In the genomic region with DNA sequence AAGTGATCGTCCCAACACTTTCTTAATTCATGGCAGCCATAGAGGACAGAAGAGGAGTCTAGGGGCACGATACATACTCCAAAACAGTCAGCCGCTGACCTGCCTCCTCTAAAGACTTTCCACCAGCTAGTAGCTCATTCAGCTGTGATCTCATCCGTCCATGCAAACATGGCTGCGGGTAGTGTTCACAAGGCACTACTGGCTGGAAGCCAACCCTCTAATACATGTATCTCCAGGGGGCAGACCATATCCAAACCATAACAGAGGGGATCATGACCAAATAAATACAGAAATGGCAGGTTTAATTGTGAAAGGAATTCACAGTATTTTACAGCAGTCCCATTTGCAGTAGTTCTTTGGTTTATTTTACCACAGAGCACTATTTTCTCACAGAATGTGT, we compare ENCODE assay signal across 13 mouse cellular contexts.
DNase-seq lines count a peak whose midpoint lies in the region; ATAC-seq and TF ChIP-seq lines count a peak whose summit lies in the region.
"Had no signal": no experiment of that assay in that cellular context is flagged by ENCODE, and none has a peak within 500 bp of the region (broad histone marks: within the 10 kb centered on the region; RNA-seq: fewer than 3 reads in every experiment).

No protein-coding gene starts in this region.

- no peak overlapping the region for H3K4me2 ChIP-seq in lung, embryonic 14.5 days
- no peak overlapping the region for H3K4me2 ChIP-seq in limb, embryonic 14.5 days (replicated peaks; ENCODE audit: low read depth, low read length, severe bottlenecking)
- H3K4me2 ChIP-seq: forebrain, embryonic 12.5 days; liver, embryonic 12.5 days had no signal

- H3K27ac ChIP-seq in lung, embryonic 14.5 days (ENCODE audit: low read depth) = 0 out of 2 replicates have a peak overlapping the region, but pooled peaks have one; percentile 42
- no peak overlapping the region for H3K27ac ChIP-seq in limb, embryonic 14.5 days (replicated peaks; ENCODE audit: low read depth, low read length)
- H3K27ac ChIP-seq: forebrain, embryonic 12.5 days; liver, embryonic 12.5 days had no signal

- H3K4me1 ChIP-seq in lung, embryonic 14.5 days (ENCODE audit: insufficient read depth) = peaks cover 14% of the 10 kb centered on the region
- H3K4me1 ChIP-seq in limb, embryonic 14.5 days (ENCODE audit: control insufficient read depth, insufficient read depth, low read length) = peaks cover 6% of the 10 kb centered on the region; the same call in 1 of the 2 replicates
- H3K4me1 ChIP-seq: forebrain, embryonic 12.5 days; liver, embryonic 12.5 days had no signal

- H3K9me3 ChIP-seq in lung, embryonic 14.5 days (ENCODE audit: low read depth, low read length) = no peaks in the 10 kb centered on the region
- no peaks in the 10 kb centered on the region for H3K9me3 ChIP-seq in limb, embryonic 14.5 days (ENCODE audit: control insufficient read depth, low read length)
- H3K9me3 ChIP-seq: forebrain, embryonic 12.5 days; liver, embryonic 12.5 days had no signal

- peak; percentile 23; the same call in 1 of the 2 replicates for ATAC-seq in lung, embryonic 14.5 days (ENCODE audit: insufficient read depth)
- peak; percentile 73 for ATAC-seq in limb, embryonic 14.5 days (ENCODE audit: low FRiP score, low read depth)
- ATAC-seq: liver, embryonic 12.5 days had no signal

- H3K4me3 ChIP-seq in lung, embryonic 14.5 days (ENCODE audit: low read depth, low read length) = no peak overlapping the region
- H3K4me3 ChIP-seq in limb, embryonic 14.5 days (replicated peaks; ENCODE audit: low read length) = no peak overlapping the region
- H3K4me3 ChIP-seq: forebrain, embryonic 12.5 days; liver, embryonic 12.5 days had no signal

- no peaks in the 10 kb centered on the region for H3K27me3 ChIP-seq in lung, embryonic 14.5 days (ENCODE audit: insufficient read depth, low read length)
- H3K27me3 ChIP-seq in limb, embryonic 14.5 days (ENCODE audit: control insufficient read depth, insufficient read depth, low read length) = no peaks in the 10 kb centered on the region
- H3K27me3 ChIP-seq: forebrain, embryonic 12.5 days; liver, embryonic 12.5 days had no signal

- no peak for TF ChIP-seq CTCF in lung, embryonic 14.5 days (IDR thresholded peaks at IDR 0.05; ENCODE audit: low read depth)

- 48% methylated on average over 5 of the region's 5 CpGs for WGBS in lung, embryonic 14.5 days
- WGBS in limb, embryonic 14.5 days = 67% methylated on average over 5 of the region's 5 CpGs

- H3K9ac ChIP-seq in lung, embryonic 14.5 days = no peak overlapping the region
- H3K9ac ChIP-seq in limb, embryonic 14.5 days (ENCODE audit: low read depth, low read length, severe bottlenecking) = no peak overlapping the region
- H3K9ac ChIP-seq: forebrain, embryonic 12.5 days; liver, embryonic 12.5 days had no signal

- DNase-seq in embryo, embryonic 11.5 days (ENCODE audit: low read depth, low spot score) = peak; percentile 8
- no peak for DNase-seq in embryo, embryonic 9.5 days (ENCODE audit: extremely low spot score)
- DNase-seq in lung, embryonic 14.5 days = peak; percentile 71
- DNase-seq in lung, postnatal 14 days = no peak
- peak; percentile 61 for DNase-seq in NIH3T3 (ENCODE audit: low read depth)
- peak; percentile 67 for DNase-seq in limb, embryonic 14.5 days (ENCODE audit: low spot score)
- no peak for DNase-seq in thymus, postnatal 10 days (ENCODE audit: low spot score in 2 of 2)
- DNase-seq: cerebellum, adult 2 months; kidney, adult 11 months; kidney, postnatal 14 days; thymus, postnatal 36 days had no signal

- no peaks in the 10 kb centered on the region for H3K36me3 ChIP-seq in lung, embryonic 14.5 days (ENCODE audit: insufficient read depth)
- H3K36me3 ChIP-seq in limb, embryonic 14.5 days (ENCODE audit: control insufficient read depth, insufficient read depth, low read length) = no peaks in the 10 kb centered on the region
- H3K36me3 ChIP-seq: liver, embryonic 12.5 days had no signal

- no peak for TF ChIP-seq POLR2A in limb, embryonic 14.5 days (IDR thresholded peaks at IDR 0.05; ENCODE audit: borderline replicate concordance, extremely low read depth, insufficient read depth, insufficient read length)

Comparison
In these comparisons a context has a peak if more than half of its experiments do, and no peak if none do; other contexts are left out.
1. DNase-seq: peak in embryo, embryonic 11.5 days (single experiment), lung, embryonic 14.5 days (single experiment), NIH3T3 (single experiment) and limb, embryonic 14.5 days (single experiment); none in embryo, embryonic 9.5 days (single experiment), lung, postnatal 14 days (single experiment) and thymus, postnatal 10 days (0 of 2).